Mouse (Mus musculus): ENCODE results near the gene March6.

Gene March6

GRCm38 (mm10) chr15:31415181-31415580 lies 115.7 kb downstream of the March6 start:
- no peak for DNase-seq (ENCODE audit: low spot score)

GRCm38 (mm10) chr15:31414179-31414898 lies 116.5 kb downstream of the March6 start:
- no peak for DNase-seq (ENCODE audit: low spot score)

GRCm38 (mm10) chr15:31413662-31414061 lies 117.2 kb downstream of the March6 start:
- DNase-seq (ENCODE audit: low spot score) = no peak

- DNase-seq (ENCODE audit: low spot score) = no peak
Measured at GRCm38 (mm10) chr15:31412933-31413332, 117.9 kb downstream of the March6 start.

- DNase-seq (ENCODE audit: low spot score) = no peak
Measured at GRCm38 (mm10) chr15:31412436-31412835, 118.4 kb downstream of the March6 start.

GRCm38 (mm10) chr15:31407490-31407889 lies 123.4 kb downstream of the March6 start:
- no peak for DNase-seq (ENCODE audit: low spot score)

- DNase-seq (ENCODE audit: low spot score) = no peak
Measured at GRCm38 (mm10) chr15:31406881-31407280, 124.0 kb downstream of the March6 start.

Measured in adipocyte (in vitro differentiated cells).